Mouse (Mus musculus) kidney, postnatal 36 days (tissue): ENCODE measurements around the gene Capn1.

Source experiments
- DNase-seq, 2 experiments: peaks; one replicate each; pipeline ENCODE4 v3.0.0; 2021 to 2022; ENCODE audit warnings: mixed read lengths in 2 of 2

Gene Capn1

DNA sequence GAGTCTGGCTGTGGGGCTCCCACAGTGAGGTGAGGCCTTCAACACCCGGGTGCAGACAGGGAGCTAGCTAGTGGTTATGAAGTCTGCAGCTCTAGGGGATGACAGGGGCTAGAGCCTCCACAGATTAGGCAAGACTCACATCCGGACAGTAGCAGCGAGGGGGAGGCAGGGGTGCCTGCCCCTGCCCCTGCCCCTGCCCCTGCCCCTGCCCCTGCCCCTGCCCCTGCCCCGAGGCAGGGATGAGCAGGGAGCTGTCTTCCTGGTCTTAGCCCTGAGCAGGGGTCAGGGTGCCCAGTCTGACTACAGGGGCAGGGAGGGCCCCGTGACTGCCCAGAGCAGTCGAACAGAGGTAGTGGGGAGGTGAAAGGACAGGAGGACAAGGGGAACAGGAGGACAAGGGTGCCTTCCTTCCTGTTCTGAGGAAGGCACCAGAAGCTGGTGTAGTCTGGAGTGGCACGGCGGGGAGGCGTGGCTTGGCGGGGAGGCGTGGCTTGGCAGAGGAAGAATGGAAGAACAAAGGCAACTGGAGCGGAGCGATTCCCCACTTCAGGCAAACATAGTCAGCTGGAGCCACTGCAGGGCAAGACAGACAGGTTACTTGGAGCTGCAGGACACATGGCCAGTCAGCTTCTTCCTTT, 26.8 kb downstream of the Capn1 start:
- DNase-seq = peak; percentile 92 to 94

DNA sequence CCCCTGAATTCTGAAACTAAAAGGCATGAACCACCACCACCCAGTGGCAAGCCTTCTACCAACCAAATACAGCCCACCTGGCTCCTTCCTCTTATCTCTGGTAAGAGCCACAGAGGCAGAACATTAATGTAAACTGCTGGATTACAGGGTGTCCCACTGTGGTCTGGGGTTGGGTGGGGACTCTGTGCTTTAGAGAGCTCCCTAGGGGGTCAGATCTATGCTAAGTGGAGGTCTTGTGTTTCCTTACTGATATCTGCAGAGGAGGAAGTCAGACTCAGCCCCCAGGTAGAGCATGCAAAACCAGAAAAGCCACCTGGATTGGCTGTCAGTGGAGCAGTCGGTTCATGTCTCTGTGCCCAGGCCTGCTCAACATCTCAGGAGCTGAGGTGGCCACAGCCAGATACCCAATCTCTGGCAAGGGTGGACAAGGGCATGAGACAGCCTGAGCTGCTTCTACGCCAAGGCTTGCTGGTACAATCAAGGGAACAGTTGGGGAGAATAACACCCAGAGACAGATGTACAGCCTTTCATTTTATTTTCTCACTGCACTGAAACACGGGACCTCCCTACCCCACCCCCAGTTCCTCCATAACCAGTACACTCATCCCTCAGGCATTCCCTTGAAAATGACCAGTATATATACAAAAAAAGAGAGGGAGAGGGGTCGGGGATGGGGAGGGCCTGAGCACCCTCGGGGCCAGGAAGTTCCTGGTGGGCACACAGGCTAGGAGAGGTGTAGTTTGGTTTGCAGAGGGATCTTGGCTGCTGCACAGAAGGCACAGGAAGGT, 27.5 kb downstream of the Capn1 start:
- DNase-seq = no peak

DNA sequence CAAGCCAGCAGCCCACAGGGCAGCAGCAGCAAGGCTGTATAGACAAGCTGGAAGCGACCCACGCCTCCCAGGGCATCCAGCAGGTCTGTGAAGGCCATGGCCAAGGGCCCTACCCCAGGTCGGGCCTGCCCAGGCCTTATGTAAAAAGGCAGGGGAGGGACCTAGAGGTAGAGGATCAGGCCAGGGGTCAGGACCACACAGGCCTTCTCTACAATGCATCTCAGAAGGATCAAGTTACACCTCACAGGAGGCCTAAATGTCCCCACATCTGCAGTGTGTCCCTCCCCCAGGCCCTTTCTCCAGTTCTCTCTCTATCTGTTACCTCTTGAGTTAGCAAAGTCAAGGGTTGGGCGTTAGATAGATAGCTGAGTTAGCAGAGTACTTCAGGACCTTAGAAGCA, 29.7 kb downstream of the Capn1 start, which contains the start of gene Slc22a20:
TSS of gene Slc22a20 (minus strand) at position 101 of the 400 bp plus-strand sequence.
- DNase-seq = no peak

DNA sequence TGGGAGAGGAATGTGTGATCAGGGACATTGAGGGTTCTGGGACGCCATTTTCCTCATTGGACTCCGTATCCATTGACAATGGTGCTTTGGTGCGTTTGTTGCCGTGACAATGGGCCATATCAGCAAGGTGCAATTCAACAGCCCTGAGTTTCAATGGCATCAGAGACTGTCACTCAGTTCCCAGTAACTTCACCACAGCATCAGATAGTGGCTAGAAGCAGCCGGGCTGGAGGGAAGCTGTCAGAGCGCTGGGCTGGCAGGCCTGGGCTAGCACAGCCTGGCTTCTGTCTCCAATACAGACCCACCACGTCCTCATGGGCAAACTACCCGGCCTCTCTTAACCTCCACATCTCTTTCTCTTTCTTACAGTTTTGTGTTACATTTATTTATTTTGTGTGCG, 35.2 kb downstream of the Capn1 start:
- no peak for DNase-seq

DNA sequence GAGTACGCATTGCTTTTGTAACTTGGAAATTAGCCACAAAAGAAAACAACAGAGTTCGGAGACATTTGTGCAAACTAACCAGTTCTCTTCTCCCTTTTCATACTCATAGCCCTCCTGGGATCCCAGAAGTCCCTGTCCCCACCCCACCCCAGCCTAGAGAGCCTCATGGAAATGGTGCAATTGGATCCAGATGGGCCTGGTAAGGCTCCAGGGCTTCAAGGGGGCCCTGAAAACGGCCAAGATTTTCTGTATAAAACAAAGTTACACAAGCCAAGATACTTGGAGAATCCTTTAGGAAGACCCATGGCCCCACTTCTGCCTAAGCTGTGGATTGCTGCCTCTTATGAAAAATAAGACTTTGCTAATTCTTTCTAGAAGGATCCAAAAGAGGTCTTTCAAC, 38.0 kb downstream of the Capn1 start:
- DNase-seq = no peak

DNA sequence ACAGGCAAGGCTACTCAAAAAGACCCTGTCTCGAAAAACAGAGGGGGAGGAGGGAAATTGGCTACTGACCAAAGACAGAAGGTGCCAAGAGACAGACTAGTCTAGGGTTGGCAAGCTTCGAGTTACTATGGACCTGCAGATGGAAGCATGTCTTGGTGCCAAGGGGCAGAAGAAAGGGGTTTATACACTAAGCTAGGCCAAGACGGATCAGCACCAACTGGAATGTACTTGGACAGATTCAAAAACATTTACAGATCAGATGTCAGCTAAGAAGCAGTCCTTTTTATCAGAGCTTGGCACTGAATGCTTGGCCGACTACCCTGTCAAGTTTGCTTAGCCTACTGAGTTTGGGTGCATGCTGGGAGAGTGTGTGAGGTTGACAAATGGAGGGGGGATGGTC, 40.0 kb downstream of the Capn1 start:
- no peak for DNase-seq

DNA sequence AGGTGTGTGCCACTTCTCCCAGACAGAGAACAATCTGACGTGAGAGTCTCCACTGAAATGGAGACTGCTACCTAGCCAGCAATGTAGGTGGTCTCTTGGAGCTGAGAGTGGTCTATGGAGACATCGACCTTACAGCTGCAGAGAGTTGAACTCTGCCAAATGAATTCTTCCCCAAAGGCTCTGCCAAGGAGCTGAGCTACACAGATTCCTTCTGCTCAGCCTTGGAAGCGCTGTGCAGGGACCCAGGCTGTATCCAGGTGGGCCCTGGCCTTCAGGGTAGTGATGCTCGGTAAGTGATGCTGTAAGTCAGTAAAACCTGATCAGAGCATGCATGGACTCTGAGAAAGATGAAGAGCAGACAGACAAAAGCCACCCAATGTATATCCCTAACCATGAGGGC, 40.6 kb downstream of the Capn1 start:
- no peak for DNase-seq

DNA sequence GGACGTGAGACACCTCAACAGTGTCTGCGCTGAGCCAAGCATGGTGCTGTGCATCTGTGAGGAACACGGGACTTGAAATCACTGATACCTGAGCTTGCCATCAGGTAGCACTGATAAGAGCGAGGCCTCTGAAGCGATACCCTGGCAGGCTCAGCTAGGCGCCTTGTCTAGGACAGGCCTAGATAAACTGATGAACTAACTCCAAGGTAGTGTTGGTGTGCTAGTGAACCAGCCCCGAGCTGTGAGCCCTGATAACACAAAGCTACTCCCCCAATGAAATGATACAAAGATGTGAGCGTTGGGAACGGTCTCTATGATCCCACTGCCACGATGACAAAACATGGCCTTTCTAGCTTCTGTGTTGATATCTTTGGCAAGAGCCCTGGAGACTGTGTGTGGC, 48.0 kb downstream of the Capn1 start:
- DNase-seq = no peak

DNA sequence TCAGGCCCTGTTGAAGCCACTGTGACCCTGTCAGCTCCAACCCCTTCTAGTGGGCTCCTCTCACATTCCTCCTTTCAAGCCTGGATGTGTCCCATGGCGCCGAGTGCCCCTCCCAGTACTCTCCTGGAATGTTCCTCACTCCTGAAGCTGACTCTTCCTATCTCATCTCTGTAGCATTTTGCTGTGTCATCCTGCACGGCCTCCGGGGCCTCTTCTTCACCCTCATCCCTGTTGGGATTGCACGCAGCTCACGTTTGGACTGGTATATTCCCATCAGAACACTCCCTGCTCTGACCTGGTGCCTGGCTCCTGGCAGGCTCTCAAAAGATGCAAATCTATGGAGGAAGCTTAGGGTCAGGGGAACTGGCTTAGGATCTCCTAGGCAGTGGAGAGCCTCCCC, 48.9 kb downstream of the Capn1 start:
- no peak for DNase-seq

DNA sequence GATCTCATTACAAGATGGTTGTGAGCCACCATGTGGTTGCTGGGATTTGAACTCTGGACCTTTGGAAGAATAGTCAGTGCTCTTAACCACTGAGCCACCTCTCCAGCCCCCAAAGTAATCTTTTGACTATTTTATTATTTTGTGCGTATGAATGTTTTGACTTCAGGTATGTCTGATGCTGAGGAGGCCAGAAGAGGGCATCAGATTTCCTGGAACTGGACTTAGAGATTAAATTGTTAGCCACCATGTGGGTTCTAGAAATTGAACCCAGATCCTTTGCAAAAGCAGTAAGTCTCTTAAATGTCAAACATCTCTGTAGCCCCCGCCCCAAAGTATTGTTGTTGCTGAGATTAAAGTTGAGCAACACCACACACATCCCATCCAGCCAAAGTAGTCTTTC, 49.8 kb downstream of the Capn1 start:
- DNase-seq = no peak

DNA sequence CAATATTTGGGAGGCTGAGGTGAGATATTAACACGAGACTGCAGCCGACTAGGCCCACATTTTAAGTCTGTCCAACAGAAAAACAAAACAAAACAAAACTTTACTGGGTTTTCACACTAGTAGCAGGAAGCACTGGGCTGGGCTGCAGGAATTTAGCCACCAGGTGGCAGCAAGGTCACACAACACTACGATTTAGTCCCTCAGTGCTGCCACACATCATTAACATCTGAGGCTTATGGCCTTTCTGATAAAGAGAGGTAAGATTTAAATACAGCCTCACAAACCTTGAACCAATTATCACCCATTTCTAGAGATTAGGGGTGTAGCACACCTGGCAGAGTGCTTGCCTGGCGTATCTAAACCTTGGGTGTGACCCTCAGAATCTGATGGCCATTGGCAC, 50.4 kb downstream of the Capn1 start:
- DNase-seq = peak; percentile 83 to 91

DNA sequence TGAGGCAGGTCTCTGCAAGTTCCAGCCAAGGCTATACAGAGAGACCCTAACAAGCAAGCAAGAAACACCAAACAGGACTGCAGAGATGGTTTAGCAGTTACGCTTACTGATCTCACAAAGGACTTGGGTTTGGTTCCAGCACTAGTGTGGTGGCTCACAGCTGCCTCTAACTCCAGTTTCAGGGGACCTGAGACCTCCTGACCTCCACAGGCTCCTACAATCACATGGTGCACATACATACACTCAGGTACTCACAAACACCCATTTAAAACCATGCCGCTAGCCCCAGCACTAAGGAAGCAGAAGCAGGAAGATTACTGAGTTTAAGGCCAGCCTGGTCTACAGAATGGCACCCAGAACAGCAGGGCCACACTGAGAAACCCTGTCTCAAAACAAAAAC, 50.9 kb downstream of the Capn1 start:
- no peak for DNase-seq

DNA sequence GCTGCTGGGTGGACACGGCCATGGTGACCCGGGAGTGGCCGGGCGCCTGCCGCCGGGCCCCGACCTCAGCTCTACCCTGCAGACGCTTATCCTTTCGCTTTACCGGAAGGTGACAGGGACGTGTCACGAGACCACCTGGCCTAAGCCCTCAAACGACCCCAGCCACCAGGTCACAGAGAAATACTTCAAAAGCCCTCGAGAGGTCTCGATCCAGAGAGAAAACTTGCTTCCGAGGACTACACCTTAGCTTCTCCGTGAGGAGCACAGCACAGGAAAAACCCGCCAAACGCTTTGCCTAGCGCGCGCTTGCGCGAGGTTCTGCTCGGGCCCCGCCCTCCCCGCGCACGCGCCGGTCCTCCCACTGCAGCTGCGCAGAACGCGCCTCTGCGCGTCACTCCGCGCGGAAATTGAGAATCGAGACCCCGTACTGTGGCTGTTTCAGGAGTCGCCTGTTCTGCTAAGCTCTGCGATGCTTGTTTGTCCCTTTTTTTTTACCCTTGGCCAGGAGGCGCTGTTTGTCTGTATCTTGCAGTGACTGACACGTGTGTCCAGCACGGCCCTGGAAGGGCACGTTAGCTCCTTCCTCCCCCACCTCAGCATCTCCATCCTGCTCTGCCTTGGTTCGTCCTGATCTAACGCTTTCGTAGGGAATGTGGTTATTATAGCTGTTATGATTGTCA, 51.7 kb downstream of the Capn1 start, which contains the start of gene Pola2:
TSS of gene Pola2 (minus strand) at position 320 of the 680 bp plus-strand sequence.
- peak; percentile 87 to 94 for DNase-seq

DNA sequence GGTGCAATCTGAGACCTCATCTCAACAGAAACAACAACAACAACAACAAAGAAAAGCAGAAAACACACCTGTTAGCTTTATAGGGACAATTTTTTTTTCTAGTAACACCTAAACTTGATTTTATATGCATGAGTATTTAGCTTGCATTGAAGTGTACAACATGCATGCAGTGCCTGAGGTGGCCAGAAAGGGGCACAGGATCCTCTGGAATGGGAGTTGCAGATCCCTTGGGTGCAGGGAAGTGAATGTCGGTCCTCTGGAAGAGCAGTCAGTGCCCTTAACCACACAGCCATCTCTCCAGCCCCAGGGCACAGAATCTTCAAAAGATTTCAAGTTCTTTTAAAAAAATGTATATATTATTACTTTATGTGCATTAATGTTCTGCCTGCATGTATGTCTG, 53.0 kb downstream of the Capn1 start:
- no peak for DNase-seq

DNA sequence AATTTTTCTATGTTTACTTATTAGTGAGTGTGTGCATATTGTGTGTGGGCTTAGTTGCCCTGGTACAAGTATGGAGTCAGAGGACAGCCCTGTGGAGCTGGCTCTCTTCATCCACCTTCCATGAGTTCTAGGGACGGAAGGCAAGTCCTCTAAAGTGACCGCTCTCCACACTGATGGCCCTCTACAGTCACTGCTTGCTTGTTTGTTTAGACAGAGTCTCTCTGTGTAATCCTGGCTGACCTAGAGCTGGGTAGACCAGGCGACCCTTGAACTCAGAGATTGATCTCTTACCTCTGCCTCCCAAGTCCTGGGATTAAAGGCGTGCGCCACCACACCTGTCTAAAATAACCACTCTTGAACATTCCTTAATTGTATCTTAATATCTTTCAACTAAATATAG, 58.3 kb downstream of the Capn1 start:
- DNase-seq = no peak

DNA sequence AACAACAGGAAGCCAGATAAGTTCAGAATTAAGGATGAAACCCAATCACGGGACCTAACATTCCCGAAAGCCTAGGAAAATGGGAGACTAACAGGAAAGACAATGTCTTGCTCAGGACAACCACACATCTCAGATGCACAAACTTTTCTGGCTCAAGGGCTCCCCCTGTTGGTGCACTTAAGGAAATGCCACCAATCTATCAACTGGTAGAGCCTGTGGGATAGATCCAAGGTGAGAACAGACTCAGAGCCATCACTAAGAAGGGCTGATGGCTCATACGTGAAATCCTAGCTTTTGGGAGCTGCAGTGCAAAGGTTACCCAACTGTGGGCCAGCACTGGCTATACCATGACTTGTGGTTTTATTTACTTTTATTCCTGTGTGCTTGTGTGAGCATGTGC, 59.0 kb downstream of the Capn1 start:
- peak; percentile 81 to 93 for DNase-seq

DNA sequence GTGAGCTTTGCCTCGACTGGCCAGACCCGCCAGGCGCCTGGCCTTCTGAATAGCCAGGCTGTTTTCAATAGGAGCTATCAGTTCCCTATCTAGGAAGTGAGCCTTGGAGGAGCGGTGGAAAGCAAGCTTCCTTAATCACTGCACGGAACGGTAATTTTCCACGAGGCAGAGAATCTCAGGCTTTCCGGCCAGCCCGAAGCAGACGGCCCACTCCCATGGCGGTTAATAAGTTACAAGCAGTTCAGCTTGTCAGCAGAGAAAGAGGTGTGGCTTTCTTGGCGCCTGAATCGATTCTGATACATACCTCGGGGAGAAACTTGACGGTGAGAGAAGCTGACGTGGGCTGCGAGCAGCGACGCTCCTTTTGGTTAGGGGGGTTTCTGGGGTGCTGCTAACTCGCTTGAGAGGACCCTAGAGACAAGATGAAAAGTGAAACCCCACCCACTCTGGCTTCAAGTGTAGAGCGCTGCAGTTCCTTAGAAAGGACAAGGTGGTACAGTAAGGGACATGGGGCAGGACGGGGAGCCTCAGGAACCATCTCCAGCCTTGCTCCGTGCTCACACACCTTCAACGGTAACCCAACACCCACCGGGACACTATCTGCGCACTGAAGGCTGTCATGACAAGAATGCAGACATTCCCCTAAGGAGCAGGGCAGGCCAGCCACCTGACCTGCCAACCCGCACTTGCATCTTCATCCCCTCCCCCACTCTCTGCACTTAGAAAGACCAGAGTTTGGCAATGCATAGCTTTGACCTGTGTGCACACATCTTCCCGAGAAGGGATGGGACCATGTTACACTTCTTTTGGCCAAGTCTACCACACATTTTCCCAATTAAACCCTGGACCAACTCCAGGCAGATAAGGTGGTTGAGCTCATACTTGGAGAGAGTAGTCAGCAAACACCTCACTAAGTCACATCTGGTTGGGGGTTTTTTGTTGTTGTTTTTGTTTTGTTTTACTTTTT, 59.7 kb downstream of the Capn1 start:
- DNase-seq = peak; percentile 84 to 92

DNA sequence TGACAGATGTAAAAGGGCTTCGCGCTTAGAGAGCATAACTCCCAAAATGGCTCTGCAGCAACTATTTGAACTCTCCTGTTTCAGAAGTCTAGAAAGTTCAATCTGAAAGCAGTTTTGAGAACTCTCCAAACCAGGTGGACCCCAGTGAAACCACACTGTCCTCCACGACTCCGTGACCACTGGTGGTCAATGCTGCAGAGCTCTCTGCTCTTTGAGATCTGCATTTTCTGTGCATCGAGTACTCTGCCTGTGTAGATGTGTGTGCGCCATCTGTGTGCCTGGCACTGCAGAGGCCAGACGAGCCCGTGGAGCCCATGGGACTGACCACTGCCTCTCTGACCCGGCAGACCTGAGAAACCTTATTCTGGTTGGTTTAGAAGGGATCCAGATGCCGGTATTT, 60.8 kb downstream of the Capn1 start:
- no peak for DNase-seq

DNA sequence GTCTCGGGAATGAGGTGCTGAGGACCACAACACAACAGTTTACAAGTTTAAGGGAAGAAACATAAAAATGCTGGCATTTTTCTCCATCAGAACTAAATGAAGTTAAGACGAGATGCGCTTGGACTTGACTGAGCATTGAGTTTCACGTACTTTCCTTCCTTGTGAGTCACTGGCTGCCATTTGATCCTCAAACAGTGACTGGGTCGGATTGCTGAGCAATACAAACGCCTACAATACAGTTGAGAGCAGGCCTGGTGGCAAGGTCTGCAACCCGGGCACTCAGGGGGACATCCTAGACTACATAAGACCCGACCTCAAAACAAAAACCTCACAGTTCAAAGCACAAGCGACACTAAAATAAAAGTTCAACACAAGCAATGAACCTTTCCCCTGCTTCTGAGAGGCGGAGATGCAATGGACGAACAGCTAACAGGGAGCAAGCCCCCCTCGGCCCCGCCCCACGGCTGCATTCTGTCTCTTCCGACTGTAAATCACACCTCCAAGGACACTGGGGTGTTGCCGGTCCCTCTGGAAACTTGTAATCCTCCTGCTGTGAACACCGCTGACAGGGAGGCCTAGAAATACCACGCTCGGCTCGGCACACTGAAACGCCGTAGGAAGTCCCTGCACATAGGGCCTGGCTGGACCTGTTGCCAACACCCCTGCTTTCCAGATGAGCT, 61.5 kb downstream of the Capn1 start:
- peak in 1 of 2 experiments; percentile 52 for DNase-seq

DNA sequence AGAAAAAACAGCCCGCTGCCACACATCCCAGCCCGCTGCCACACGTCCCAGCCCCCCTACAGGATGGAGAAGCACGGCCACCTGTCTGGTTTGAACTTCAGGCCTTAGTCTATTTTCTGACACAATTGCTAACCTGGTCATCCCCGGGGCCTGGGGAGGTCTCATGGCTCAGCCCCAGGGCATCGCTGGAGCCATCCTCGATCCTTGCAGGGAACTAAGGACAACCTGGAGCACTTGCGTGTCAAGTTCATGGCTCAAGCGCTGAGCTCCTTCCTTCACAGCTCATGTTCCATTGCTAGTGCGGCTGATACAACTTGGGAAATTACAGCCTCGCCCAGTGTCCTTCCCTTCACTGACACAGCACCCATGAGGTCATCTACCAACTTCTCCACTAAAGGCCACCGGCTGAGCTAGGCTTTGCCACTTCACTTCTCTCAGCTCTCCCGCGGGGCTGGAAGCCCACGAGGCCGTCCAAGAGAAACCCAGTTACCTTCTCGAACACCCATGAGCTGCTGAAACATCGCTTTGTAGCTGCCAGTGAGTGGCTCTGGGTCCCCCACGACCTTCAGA, 62.4 kb downstream of the Capn1 start:
- peak in 1 of 2 experiments; percentile 36 for DNase-seq

DNA sequence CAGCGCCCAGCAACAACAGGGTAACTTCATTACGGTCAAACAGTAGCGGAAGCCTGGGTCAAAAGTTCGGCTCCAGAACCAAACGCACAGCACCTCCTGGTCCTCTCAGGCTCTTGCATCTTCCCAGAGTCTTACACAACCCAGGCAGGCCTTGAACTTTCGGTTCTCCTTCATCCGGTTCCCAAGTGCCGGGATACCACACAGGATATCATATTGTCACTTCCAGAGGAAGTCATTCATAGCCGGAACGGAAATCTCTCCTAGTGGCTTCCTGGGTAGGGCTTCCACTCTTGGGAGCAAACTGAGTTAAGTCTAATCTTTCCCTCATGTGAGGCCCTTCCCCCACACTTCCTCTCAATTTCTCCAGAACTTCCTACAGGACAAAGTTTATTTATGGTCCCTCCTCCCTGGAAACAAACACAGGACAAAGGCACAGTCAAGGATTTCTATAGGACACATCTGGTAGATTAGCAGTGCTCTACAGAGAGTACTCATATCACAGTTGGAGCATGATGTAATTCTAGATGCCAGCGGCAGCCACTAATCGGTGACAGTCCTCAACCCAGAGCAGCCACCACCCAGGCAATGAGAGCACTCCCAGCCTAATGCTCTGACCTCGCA, 63.5 kb downstream of the Capn1 start:
- DNase-seq = peak; percentile 70 to 89
